Mouse (Mus musculus) testis, postnatal 10 days (tissue): Measurements from ENCODE around the gene Gm3336.

Source experiments
- DNase-seq: peaks from one replicate; pipeline ENCODE4 v3.0.0; 2021; ENCODE audit warnings: low spot score

The Gm3336 gene

GRCm38 (mm10) chr8:70695318-70696018 lies 22.9 kb upstream of the Gm3336 start:
- peak; percentile 69 for DNase-seq

- peak; percentile 92 for DNase-seq
These were observed 22.1 kb upstream of the Gm3336 start for GRCm38 (mm10) chr8:70696019-70696885.

GRCm38 (mm10) chr8:70696946-70697345 lies 21.4 kb upstream of the Gm3336 start:
- DNase-seq = no peak

GRCm38 (mm10) chr8:70697366-70698250 lies 20.7 kb upstream of the Gm3336 start:
- DNase-seq = no peak

- peak; percentile 100 for DNase-seq
These were observed 19.8 kb upstream of the Gm3336 start, which contains the start of gene Jund for GRCm38 (mm10) chr8:70698310-70699109. Gene Jund, plus strand, starts transcription at chr8:70698949.

- peak; percentile 71 for DNase-seq
These were observed 19.1 kb upstream of the Gm3336 start for GRCm38 (mm10) chr8:70699116-70699833.

GRCm38 (mm10) chr8:70699834-70700554 lies 18.3 kb upstream of the Gm3336 start:
- DNase-seq = peak; percentile 85

GRCm38 (mm10) chr8:70700555-70700922 lies 17.8 kb upstream of the Gm3336 start:
- peak; percentile 93 for DNase-seq

- DNase-seq = no peak
These were observed 17.0 kb upstream of the Gm3336 start for GRCm38 (mm10) chr8:70701048-70701981.

GRCm38 (mm10) chr8:70701982-70702841 lies 16.1 kb upstream of the Gm3336 start:
- no peak for DNase-seq

GRCm38 (mm10) chr8:70702842-70703182 lies 15.5 kb upstream of the Gm3336 start:
- peak; percentile 65 for DNase-seq

GRCm38 (mm10) chr8:70703287-70703686 lies 15.1 kb upstream of the Gm3336 start, which contains the start of gene Iqcn:
Gene Iqcn, plus strand, starts transcription at chr8:70703457.
- DNase-seq = no peak

- no peak for DNase-seq
These were observed 10.1 kb upstream of the Gm3336 start for GRCm38 (mm10) chr8:70708281-70708680.

GRCm38 (mm10) chr8:70709794-70710193 lies 8.5 kb upstream of the Gm3336 start:
- DNase-seq = no peak

- peak; percentile 67 for DNase-seq
These were observed 8.0 kb upstream of the Gm3336 start for GRCm38 (mm10) chr8:70710296-70710695.

- no peak for DNase-seq
These were observed 7.3 kb upstream of the Gm3336 start for GRCm38 (mm10) chr8:70711041-70711440.

GRCm38 (mm10) chr8:70713991-70714390 lies 4.4 kb upstream of the Gm3336 start:
- DNase-seq = no peak

GRCm38 (mm10) chr8:70715086-70715485 lies 3.3 kb upstream of the Gm3336 start:
- no peak for DNase-seq
